21 mouse cellular contexts compared by ENCODE assay signal in the genomic region with DNA sequence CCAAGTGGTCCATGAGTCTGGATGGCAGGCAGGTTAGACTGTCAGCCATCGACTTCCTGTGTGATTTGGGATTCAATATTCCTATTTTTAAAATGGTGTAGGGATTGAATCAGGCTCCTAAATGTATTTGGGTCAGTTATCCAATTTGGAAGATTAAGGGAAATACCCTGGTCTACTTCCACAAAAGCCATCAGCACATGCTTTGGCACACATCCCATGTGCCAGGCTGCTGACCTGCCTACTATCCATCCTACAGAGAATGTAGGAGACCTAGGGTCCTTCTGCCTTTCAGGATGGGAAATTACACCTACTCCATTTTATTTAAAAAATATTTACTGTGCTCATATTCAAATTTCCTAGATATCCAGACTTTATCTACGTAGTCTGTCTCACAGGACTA. TPM values are rescaled to one million over a fixed set of nuclear protein-coding genes. Genes with fewer than 3 reads are reported as not detected.
"Had no signal": no experiment of that assay in that cellular context is flagged by ENCODE, and none has a peak within 500 bp of the region (broad histone marks: within the 10 kb centered on the region; RNA-seq: fewer than 3 reads in every experiment).

No protein-coding gene starts in this region.

- DNase-seq: layer of hippocampus, adult 9-11 months; liver, embryonic 13.5 days; lung, adult 2 months; lung, postnatal 14 days; lung, postnatal 4 days; midbrain, embryonic 14.5 days; retina, postnatal 1 day; right cerebral cortex, postnatal 25 days; spleen, adult 18-20 months; thymus, postnatal 36 days had no signal

- H3K27ac ChIP-seq: kidney, postnatal 0 days; layer of hippocampus, adult 2 months; liver, embryonic 13.5 days; stomach, embryonic 15.5 days had no signal

- H3K4me3 ChIP-seq: layer of hippocampus, adult 2 months; liver, embryonic 13.5 days; stomach, embryonic 15.5 days had no signal

- H3K4me2 ChIP-seq: liver, embryonic 13.5 days; midbrain, embryonic 11.5 days; stomach, embryonic 15.5 days had no signal

- H3K9ac ChIP-seq: liver, embryonic 13.5 days; stomach, embryonic 15.5 days had no signal

- H3K9me3 ChIP-seq: liver, embryonic 13.5 days; stomach, embryonic 15.5 days had no signal

- H3K36me3 ChIP-seq: liver, embryonic 13.5 days; stomach, embryonic 15.5 days had no signal

RNA-seq across cellular contexts. Expression of a gene that starts 4.0 kb away (rescaled TPM):
- polyA plus RNA-seq: kidney, embryonic 14.5 days; kidney, postnatal 0 days; large intestine, adult 2 months; limb, embryonic 11.5 days; liver, adult 2 months; liver, embryonic 13.5 days; liver, embryonic 16.5 days; lung, adult 2 months; lung, embryonic 16.5 days; urinary bladder, adult 2 months had no signal
